Mouse (Mus musculus) E14TG2a.4 (cell line): ENCODE measurements around the gene Il17rd.

Experiments
- H3K27me3 ChIP-seq: 2 replicates; pipeline ENCODE4 v1.6.1; 2014; ENCODE audit warnings: low read length, control low read depth; ENCODE audit not compliant: insufficient read depth
- H3K36me3 ChIP-seq: 2 replicates; pipeline ENCODE4 v1.6.1; 2014; ENCODE audit warnings: low read length, control low read depth; ENCODE audit not compliant: insufficient read depth
- H3K4me1 ChIP-seq: replicated peaks from 2 replicates; pipeline ENCODE4 v1.6.1; 2014; ENCODE audit warnings: low read depth, low read length, control low read depth
- H3K4me3 ChIP-seq: replicated peaks from 2 replicates; pipeline ENCODE4 v1.5.1; 2014; ENCODE audit warnings: mild to moderate bottlenecking, low read length
- H3K9me3 ChIP-seq: 2 replicates; pipeline ENCODE4 v1.6.1; 2014; ENCODE audit warnings: low read length, control low read depth
- CTCF ChIP-seq: conservative IDR thresholded peaks from 2 replicates; pipeline ENCODE4 v1.5.1; 2014; ENCODE audit warnings: low read length
- NANOG ChIP-seq: IDR thresholded peaks from 2 replicates; pipeline ENCODE4 v1.6.1; 2014; ENCODE audit warnings: borderline replicate concordance, low read length, mixed read lengths
- POU5F1 ChIP-seq: IDR thresholded peaks from 2 replicates; pipeline ENCODE4 v1.6.1; 2014; ENCODE audit warnings: low read length, borderline replicate concordance

The Il17rd gene

DNA sequence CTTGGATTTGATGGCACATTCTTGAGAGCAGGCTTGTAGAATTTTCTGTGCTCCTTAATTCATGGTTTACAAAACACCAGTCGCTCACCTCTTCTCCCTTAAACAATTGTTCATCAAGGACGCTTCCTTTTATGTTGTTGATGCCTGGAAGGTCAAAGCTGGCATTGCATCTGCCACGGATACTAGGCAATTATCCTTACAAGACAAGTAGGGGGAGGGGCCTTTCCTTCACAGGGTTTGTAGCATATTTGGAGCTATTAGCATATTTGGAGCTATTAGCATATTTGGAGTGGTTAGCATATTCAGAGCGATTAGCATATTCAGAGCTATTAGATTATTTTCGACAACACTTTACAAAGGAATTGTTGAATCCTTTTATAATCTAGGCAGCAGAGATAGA is 55.5 kb downstream of the Il17rd start:
- H3K27me3 ChIP-seq, result no peaks in the 10 kb centered on the region
- no peaks in the 10 kb centered on the region for H3K9me3 ChIP-seq
- no peak overlapping the region for H3K4me3 ChIP-seq
- no peak for TF ChIP-seq CTCF
- no peak for TF ChIP-seq POU5F1
- peak; percentile 79; the same call in 1 of the 2 replicates for TF ChIP-seq NANOG
- H3K4me1 ChIP-seq, result peaks cover 59% of the 10 kb centered on the region
- H3K36me3 ChIP-seq, result peaks cover 89% of the 10 kb centered on the region

DNA sequence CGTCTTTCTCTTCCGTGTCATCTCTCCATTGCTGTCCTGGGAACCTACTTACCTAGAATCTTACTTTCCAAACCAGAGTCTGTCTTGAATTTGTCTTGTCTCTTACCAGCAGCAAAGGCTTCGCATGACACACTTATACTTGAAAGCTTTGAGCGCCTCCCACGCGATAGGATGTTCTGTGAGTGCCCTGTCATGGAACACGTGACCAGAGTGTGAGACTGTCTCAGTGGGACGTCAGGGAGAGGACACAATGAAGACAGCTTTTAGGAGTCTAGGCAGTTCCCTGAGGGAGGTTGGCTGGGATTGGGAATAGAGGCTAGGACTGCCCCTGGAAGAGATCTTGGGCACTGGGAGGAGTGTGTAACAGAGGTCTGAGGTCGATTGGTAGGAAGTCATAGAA is 57.4 kb downstream of the Il17rd start:
- Histone ChIP-seq H3K36me3 (peaks cover 93% of the 10 kb centered on the region), H3K4me1 (peaks cover 71% of the 10 kb centered on the region), H3K4me3 (peak overlapping the region; percentile 27), H3K9me3 (no peaks in the 10 kb centered on the region), H3K27me3 (no peaks in the 10 kb centered on the region)
- TF ChIP-seq CTCF (no peak), POU5F1 (no peak), NANOG (no peak)

DNA sequence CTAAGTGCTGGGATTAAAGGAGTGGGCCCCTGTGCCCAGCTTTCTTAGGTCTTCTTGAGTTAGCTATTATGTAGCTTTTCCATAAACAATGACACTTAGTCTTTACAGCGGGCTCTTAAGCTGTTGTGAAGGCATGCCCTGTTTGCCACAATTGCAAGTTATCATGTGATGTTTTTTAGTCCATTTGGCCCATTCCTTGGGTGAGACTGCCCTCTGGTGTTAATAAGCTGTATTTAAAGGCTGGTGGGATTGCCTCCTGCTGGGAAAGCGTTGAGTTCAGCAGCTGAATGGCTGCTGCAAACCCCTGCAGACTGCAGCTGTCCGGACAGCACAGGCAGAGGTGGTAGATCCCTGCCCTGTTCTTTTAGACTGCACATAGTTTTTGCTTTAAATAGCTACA is 58.0 kb downstream of the Il17rd start:
- H3K27me3 ChIP-seq, result no peaks in the 10 kb centered on the region
- peaks cover 95% of the 10 kb centered on the region for H3K36me3 ChIP-seq
- no peak for TF ChIP-seq POU5F1
- TF ChIP-seq CTCF, result peak; percentile 82
- H3K4me1 ChIP-seq, result peaks cover 75% of the 10 kb centered on the region
- no peaks in the 10 kb centered on the region for H3K9me3 ChIP-seq
- H3K4me3 ChIP-seq, result no peak overlapping the region

DNA sequence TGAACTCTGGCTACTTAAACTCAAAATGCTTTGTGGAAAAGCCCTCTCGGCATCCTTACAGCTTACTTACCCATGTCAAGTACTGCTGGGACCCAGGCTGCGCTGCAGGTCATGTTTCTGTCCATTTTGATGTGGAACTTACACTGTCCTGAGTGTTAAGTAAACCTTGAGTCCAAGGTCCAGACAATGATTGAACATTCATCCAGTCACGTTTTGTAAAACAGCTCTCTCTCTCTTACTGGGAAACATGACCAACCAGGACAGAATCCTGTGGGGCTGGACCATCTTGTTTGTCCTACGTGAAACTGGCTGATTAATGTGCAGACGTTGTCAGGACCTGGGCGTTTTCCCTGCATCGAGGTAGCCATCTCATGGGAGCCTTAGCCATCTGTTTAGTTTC is 63.0 kb downstream of the Il17rd start:
- Histone ChIP-seq H3K9me3 (no peaks in the 10 kb centered on the region), H3K4me3 (no peak overlapping the region), H3K36me3 (peaks cover 93% of the 10 kb centered on the region), H3K4me1 (peaks cover 74% of the 10 kb centered on the region), H3K27me3 (no peaks in the 10 kb centered on the region)
- TF ChIP-seq CTCF (no peak), POU5F1 (no peak), NANOG (no peak)

DNA sequence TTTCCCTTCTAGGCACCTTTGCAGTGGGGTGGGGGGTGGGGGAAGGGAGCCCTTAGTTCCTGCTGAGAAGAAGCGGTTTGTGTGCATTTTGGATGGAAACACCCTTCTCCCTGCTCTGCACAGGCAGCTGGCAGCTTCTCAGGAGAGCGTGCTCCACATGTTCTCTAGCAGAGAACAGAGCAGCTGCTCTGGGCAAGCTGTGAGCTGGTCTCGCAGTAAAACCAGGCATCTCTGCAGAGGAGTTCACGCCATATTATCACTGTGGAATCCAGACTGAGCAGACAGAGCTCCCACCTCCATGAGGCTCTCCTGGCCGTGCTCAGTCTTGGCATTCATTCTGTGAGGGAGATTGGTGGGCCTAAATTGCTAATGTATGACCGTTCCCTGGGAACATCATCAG is 64.0 kb downstream of the Il17rd start:
- H3K9me3 ChIP-seq, result no peaks in the 10 kb centered on the region
- H3K4me1 ChIP-seq, result peaks cover 74% of the 10 kb centered on the region
- H3K4me3 ChIP-seq, result no peak overlapping the region
- TF ChIP-seq CTCF, result no peak
- no peak for TF ChIP-seq NANOG
- TF ChIP-seq POU5F1, result no peak
- H3K36me3 ChIP-seq, result peaks cover 94% of the 10 kb centered on the region
- no peaks in the 10 kb centered on the region for H3K27me3 ChIP-seq

DNA sequence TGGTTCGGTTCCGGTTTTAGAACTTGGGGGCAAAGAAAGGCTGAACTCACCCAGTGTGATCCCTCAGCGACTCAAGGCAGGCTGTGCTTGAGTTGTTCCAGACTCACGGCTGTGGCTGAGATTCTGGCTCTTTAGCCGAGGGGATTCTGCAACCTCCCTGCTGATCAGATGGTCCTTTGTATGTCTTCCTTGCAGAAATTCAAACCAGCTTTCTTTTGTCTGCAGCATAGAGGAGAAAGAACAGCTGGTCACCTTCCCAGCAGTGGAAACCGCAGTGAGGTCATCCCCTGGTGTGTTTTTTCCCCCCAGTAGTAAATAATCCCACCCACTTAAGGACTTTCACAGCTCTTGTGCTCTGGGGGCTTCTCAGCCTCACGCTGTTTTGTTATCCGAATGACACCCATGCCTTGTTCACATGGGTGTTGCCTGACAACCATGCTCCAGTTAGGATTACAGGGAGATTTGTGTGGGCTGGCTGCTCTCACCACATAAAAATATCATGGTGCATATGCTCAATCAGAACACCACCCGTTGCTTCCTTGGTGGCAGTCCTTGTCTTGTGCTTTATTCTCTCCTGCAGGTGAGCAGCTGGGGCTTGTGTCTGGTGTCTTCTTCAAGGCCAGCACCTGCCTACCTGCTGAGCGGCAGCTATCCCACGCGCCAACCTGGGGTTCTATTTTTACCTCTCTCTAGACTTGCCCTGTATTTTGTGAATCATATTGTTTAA is 67.2 kb downstream of the Il17rd start:
- no peak for TF ChIP-seq CTCF
- no peak for TF ChIP-seq POU5F1
- TF ChIP-seq NANOG, result no peak
- Histone ChIP-seq H3K4me3 (no peak overlapping the region), H3K27me3 (no peaks in the 10 kb centered on the region), H3K4me1 (peaks cover 60% of the 10 kb centered on the region), H3K9me3 (no peaks in the 10 kb centered on the region), H3K36me3 (peaks cover 69% of the 10 kb centered on the region)

DNA sequence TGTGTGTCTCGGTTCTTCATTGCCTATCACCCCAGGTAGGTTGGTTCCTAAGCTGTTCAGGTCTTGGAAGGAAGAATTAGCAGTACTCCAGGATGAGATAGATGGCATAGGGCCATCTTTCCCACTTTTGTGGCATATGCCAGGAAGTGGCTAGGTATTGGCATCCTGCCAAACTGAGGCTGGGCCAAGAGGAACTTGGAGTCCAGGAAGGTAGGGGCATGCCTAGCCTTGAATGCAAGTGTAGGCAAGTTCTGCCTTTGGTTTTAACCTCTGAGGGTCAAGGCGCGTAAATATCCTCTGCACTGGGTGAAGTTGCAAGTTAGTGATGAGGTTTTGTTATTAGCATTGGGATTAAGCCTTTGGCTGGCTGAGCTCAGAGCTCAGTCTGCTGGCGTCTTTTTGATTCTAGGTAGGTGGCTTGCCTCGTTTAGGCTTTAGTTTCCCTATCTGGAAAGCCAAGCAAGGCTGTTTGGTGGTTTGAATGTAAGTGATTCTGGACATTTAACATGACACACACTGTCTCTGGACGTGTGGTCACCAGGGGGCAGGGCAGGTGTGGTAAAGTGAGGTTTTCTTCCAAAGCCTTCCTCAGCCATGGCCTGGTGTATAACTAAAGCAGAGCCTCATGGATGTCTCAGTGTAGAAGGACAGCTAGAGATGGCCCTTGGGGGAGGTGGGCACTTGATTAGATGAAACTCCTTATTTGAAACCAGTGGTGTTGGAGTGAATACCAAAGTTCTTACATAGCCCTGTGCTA is 70.2 kb downstream of the Il17rd start:
- H3K4me3 ChIP-seq, result no peak overlapping the region
- no peak for TF ChIP-seq POU5F1
- no peak for TF ChIP-seq CTCF
- no peak for TF ChIP-seq NANOG
- peaks cover 6% of the 10 kb centered on the region for H3K27me3 ChIP-seq
- H3K9me3 ChIP-seq, result no peaks in the 10 kb centered on the region
- peaks cover 33% of the 10 kb centered on the region for H3K4me1 ChIP-seq
- H3K36me3 ChIP-seq, result peaks cover 40% of the 10 kb centered on the region

DNA sequence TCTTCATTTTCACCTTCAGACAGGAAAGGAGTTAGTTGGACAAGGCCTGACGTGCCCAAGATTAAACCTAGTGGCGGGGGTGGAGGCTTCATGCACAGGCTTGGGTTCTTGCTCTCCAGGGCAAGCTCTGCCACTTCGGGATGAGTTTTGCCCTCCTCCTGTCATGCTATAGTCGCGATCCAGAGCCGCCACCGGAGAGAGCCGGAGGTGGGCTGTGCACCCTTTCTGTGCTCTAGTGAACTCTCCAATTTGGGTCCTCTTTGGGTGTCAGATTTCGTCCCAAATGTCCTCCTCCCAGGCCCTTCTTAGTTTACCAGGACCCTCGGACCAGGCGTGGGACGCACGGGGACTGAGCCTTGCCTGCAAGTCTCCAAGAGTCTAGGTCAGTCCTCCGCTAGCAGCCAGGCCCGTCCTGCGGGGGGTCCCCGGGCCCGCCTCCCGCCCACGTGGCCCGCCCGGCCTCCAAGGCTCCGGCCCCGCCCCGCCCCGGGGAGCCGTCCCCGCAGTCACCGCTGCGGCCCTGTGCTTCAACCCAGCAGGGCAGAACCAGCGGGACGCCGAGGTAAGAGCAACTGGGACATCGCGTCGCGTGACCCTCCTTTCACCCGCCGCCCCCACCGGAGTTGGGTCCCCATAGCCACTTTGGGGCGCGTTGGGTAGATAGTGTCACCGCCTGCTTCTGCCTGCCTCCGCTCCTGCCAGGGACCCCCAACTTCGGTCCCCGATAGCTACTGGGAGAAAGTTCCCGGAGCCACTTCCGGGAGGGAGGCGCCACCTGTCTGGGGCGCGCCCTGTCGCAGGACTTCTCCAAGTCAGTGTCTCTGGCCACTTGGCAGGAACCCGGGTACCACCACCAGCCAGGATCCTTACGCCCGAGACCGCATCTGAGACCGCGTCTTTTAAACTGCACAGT is 75.9 kb downstream of the Il17rd start, which contains the start of gene Arhgef3:
TSS of gene Arhgef3 (plus strand) at position 538 of the 913 bp plus-strand sequence.
- peaks cover 23% of the 10 kb centered on the region for H3K4me1 ChIP-seq
- no peaks in the 10 kb centered on the region for H3K36me3 ChIP-seq
- H3K27me3 ChIP-seq, result peaks cover 44% of the 10 kb centered on the region
- no peaks in the 10 kb centered on the region for H3K9me3 ChIP-seq
- peak within 1 kb of the TSS; percentile 84 for H3K4me3 ChIP-seq
- no peak for TF ChIP-seq NANOG
- no peak for TF ChIP-seq CTCF
- TF ChIP-seq POU5F1, result no peak
